Mouse (Mus musculus): ENCODE data around the gene Ubl7. TPM values are rescaled to one million over a fixed set of nuclear protein-coding genes. Genes with fewer than 3 reads are reported as not detected.
"Not testable (repeated sequence)": the region's sequence is repeated elsewhere in the genome, so short reads cannot be mapped to it uniquely, and the experiment has no call there.

Ubl7 gene
- total and polyA plus RNA-seq, 2 experiments from 2014 or later, result 116 to 152 TPM

- WGBS, result 88% methylated on average over 6 of the region's 6 CpGs
- H3K4me1 ChIP-seq (ENCODE audit: insufficient read depth, low read length), result no peaks in the 10 kb centered on the region
Observed at GRCm38 (mm10) chr9:57868767-57869166, 42.0 kb upstream of the Ubl7 start.

GRCm38 (mm10) chr9:57870273-57870816 lies 40.4 kb upstream of the Ubl7 start:
- ATAC-seq, result no peak
- Histone ChIP-seq H3K9ac (replicated peaks; ENCODE audit: low read length) (no peak overlapping the region), H3K4me3 (ENCODE audit: low read length) (no peak overlapping the region), H3K27me3 (ENCODE audit: insufficient read depth, low read length) (no peaks in the 10 kb centered on the region), H3K36me3 (ENCODE audit: insufficient read depth, low read length) (no peaks in the 10 kb centered on the region), H3K4me1 (ENCODE audit: insufficient read depth, low read length) (no peaks in the 10 kb centered on the region), H3K9me3 (ENCODE audit: low read length) (no peaks in the 10 kb centered on the region), H3K4me2 (ENCODE audit: low read depth, low read length) (no peak overlapping the region), H3K27ac (no peak overlapping the region)
- 36% methylated on average over 2 of the region's 2 CpGs for WGBS
- TF ChIP-seq CTCF (IDR thresholded peaks at IDR 0.05; ENCODE audit: low read depth), result no peak
- DNase-seq (ENCODE audit: low spot score), result no peak

More at GRCm38 (mm10) chr9:57868767-57869166, 42.0 kb upstream of the Ubl7 start:
- Histone ChIP-seq H3K4me2 (ENCODE audit: low read depth, low read length) (no peak overlapping the region), H3K9me3 (ENCODE audit: low read length) (no peaks in the 10 kb centered on the region), H3K27me3 (ENCODE audit: insufficient read depth, low read length) (no peaks in the 10 kb centered on the region), H3K27ac (no peak overlapping the region), H3K36me3 (ENCODE audit: insufficient read depth, low read length) (no peaks in the 10 kb centered on the region), H3K4me3 (ENCODE audit: low read length) (no peak overlapping the region), H3K9ac (replicated peaks; ENCODE audit: low read length) (no peak overlapping the region)
- TF ChIP-seq CTCF (IDR thresholded peaks at IDR 0.05; ENCODE audit: low read depth), result no peak
- DNase-seq (ENCODE audit: low spot score), result no peak
- no peak for ATAC-seq

GRCm38 (mm10) chr9:57874134-57874533 lies 36.6 kb upstream of the Ubl7 start:
- TF ChIP-seq CTCF (IDR thresholded peaks at IDR 0.05; ENCODE audit: low read depth), result no peak
- Histone ChIP-seq H3K27ac (no peak overlapping the region), H3K9me3 (ENCODE audit: low read length) (no peaks in the 10 kb centered on the region), H3K4me2 (ENCODE audit: low read depth, low read length) (no peak overlapping the region), H3K9ac (replicated peaks; ENCODE audit: low read length) (no peak overlapping the region), H3K4me3 (ENCODE audit: low read length) (no peak overlapping the region), H3K36me3 (ENCODE audit: insufficient read depth, low read length) (no peaks in the 10 kb centered on the region), H3K27me3 (ENCODE audit: insufficient read depth, low read length) (no peaks in the 10 kb centered on the region), H3K4me1 (ENCODE audit: insufficient read depth, low read length) (no peaks in the 10 kb centered on the region)
- WGBS, result 79% methylated on average over 5 of the region's 5 CpGs
- no peak for ATAC-seq
- no peak for DNase-seq (ENCODE audit: low spot score)

GRCm38 (mm10) chr9:57874994-57875393 lies 35.8 kb upstream of the Ubl7 start:
- TF ChIP-seq CTCF (IDR thresholded peaks at IDR 0.05; ENCODE audit: low read depth), result no peak
- Histone ChIP-seq H3K9ac (replicated peaks; ENCODE audit: low read length) (no peak overlapping the region), H3K27me3 (ENCODE audit: insufficient read depth, low read length) (no peaks in the 10 kb centered on the region), H3K36me3 (ENCODE audit: insufficient read depth, low read length) (no peaks in the 10 kb centered on the region), H3K27ac (no peak overlapping the region), H3K4me3 (ENCODE audit: low read length) (no peak overlapping the region), H3K9me3 (ENCODE audit: low read length) (no peaks in the 10 kb centered on the region), H3K4me2 (ENCODE audit: low read depth, low read length) (no peak overlapping the region), H3K4me1 (ENCODE audit: insufficient read depth, low read length) (no peaks in the 10 kb centered on the region)
- no peak for DNase-seq (ENCODE audit: low spot score)
- no peak for ATAC-seq
- WGBS, result 69% methylated on average over 3 of the region's 3 CpGs

GRCm38 (mm10) chr9:57879213-57879612 lies 31.6 kb upstream of the Ubl7 start:
- 65% methylated on average over 3 of the region's 3 CpGs for WGBS
- ATAC-seq, result no peak
- no peaks in the 10 kb centered on the region for H3K27me3 ChIP-seq (ENCODE audit: insufficient read depth, low read length)
- H3K27ac ChIP-seq, result no peak overlapping the region
- no peak for DNase-seq (ENCODE audit: low spot score)
- no peaks in the 10 kb centered on the region for H3K36me3 ChIP-seq (ENCODE audit: insufficient read depth, low read length)
- no peak for TF ChIP-seq CTCF (IDR thresholded peaks at IDR 0.05; ENCODE audit: low read depth)
- no peaks in the 10 kb centered on the region for H3K4me1 ChIP-seq (ENCODE audit: insufficient read depth, low read length)
- H3K4me2 ChIP-seq (ENCODE audit: low read depth, low read length), result no peak overlapping the region
- H3K9me3 ChIP-seq (ENCODE audit: low read length), result no peaks in the 10 kb centered on the region
- no peak overlapping the region for H3K9ac ChIP-seq (replicated peaks; ENCODE audit: low read length)
- H3K4me3 ChIP-seq (ENCODE audit: low read length), result no peak overlapping the region

GRCm38 (mm10) chr9:57880278-57880677 lies 30.5 kb upstream of the Ubl7 start:
- no peak for ATAC-seq
- WGBS, result 18% methylated on average over 4 of the region's 4 CpGs

GRCm38 (mm10) chr9:57881781-57882180 lies 29.0 kb upstream of the Ubl7 start:
- not testable (repeated sequence) for H3K36me3 ChIP-seq (ENCODE audit: insufficient read depth, low read length); ATAC-seq; H3K4me1 ChIP-seq (ENCODE audit: insufficient read depth, low read length); DNase-seq (ENCODE audit: low spot score); H3K4me3 ChIP-seq (ENCODE audit: low read length); H3K4me2 ChIP-seq (ENCODE audit: low read depth, low read length); H3K27me3 ChIP-seq (ENCODE audit: insufficient read depth, low read length); H3K9me3 ChIP-seq (ENCODE audit: low read length); H3K9ac ChIP-seq (replicated peaks; ENCODE audit: low read length); H3K27ac ChIP-seq
- 94% methylated on average over 2 of the region's 2 CpGs for WGBS

More at GRCm38 (mm10) chr9:57880278-57880677, 30.5 kb upstream of the Ubl7 start:
- no peak for TF ChIP-seq CTCF (IDR thresholded peaks at IDR 0.05; ENCODE audit: low read depth)
- Histone ChIP-seq H3K27me3 (ENCODE audit: insufficient read depth, low read length) (no peaks in the 10 kb centered on the region), H3K4me3 (ENCODE audit: low read length) (no peak overlapping the region), H3K36me3 (ENCODE audit: insufficient read depth, low read length) (no peaks in the 10 kb centered on the region), H3K4me1 (ENCODE audit: insufficient read depth, low read length) (no peaks in the 10 kb centered on the region), H3K4me2 (ENCODE audit: low read depth, low read length) (no peak overlapping the region), H3K9ac (replicated peaks; ENCODE audit: low read length) (no peak overlapping the region), H3K27ac (no peak overlapping the region), H3K9me3 (ENCODE audit: low read length) (no peaks in the 10 kb centered on the region)
- no peak for DNase-seq (ENCODE audit: low spot score)
